Mouse (Mus musculus) T-cell, adult 66 days (primary cell): ENCODE data around the gene Hoxb5. TPM values are rescaled to one million over a fixed set of nuclear protein-coding genes. Genes with fewer than 3 reads are reported as not detected.

Experiments used
- total RNA-seq, 2 experiments: library from RNA; stranded (reverse); gene quantifications; 3 replicates in 1 of 2; 4 replicates in 1 of 2; pipeline ENCODE4 v1.2.4; 2023

Gene Hoxb5
- total RNA-seq = not detected

GRCm38 (mm10) chr11:96303151-96304099 is at the start of gene Hoxb5:
TSS of gene Hoxb5 (plus strand) at chr11:96303336.

DNA sequence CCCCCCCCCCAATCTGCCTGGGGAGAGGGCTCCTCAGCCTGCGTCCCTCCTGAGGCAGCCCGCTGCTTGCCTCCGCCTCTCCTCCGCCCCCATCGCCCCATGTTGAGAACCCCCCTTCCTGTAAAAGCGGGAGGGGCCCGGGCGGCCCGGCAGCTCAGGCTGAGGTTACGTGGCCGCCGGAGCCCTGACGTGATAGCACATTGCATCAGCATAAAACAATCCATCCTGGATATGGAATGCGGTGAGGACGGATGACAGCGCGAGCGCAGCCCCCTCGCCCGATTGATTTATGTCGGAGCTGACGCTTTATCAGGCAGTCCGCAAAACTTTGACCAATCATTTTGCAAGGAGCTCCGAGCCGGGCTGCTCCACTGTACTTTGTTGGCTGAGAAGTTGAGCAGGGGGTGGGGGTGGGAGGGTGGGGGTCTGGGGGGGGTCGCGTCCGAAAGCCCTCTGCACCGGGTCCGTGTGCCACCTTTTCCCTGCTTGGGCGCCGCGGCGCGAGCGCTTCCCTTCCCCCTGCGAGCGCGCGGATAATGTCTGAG is 32.1 kb upstream of the Hoxb5 start, which contains the start of gene Hoxb9:
Gene Hoxb9 (plus strand): TSS at position 462 of the 545 bp plus-strand sequence.

GRCm38 (mm10) chr11:96281855-96282570 is 21.1 kb upstream of the Hoxb5 start, which contains the start of gene Hoxb8:
TSS of gene Hoxb8 (plus strand) at chr11:96281905.

DNA sequence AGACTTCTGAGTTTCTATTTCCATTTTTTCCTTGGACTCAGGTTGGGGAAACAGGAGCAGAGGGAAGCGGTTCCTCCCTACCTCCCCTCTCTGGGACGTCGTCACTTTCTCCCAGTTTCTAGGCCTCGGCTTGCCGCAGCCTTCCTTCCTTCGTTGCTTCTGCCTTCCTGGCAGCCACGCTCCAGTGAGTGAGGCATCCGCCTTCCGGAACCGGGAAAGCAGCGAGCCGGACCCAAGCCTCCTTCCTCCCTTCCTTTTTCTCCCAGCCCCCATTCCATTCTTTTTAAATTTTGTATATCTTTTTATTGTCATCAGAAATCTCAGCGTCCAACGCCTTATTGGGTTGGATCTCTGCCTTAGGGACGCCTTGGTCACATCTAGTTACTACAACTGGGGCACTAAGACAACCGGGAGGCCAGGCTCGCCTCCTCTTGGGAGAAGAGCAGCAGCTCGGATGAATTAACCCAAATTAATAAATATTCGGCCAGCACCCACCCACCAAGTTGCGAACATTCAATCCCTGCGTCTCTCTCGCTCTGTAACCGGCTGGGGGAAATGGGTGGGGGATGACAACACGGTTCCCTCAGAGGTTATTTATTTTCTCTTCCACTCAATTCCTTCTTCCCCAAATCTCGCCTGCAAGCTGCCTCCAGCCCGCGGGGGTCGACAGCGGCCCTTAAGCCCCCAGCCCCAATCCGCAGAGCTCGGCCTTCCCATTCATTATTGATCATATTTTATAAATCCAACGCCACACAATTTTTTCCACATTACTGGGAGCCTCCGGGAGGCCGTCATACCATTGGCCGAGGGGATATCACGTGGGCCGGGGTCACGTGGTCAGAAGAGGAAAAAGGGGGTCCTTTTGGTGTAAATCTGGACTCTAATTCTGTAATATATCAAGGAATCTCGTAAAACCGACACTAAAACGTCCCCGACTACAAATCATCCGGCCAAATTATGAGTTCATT is 17.1 kb upstream of the Hoxb5 start, which contains the start of gene Hoxb7:
Gene Hoxb7 (plus strand): TSS at position 853 of the 968 bp plus-strand sequence.

DNA sequence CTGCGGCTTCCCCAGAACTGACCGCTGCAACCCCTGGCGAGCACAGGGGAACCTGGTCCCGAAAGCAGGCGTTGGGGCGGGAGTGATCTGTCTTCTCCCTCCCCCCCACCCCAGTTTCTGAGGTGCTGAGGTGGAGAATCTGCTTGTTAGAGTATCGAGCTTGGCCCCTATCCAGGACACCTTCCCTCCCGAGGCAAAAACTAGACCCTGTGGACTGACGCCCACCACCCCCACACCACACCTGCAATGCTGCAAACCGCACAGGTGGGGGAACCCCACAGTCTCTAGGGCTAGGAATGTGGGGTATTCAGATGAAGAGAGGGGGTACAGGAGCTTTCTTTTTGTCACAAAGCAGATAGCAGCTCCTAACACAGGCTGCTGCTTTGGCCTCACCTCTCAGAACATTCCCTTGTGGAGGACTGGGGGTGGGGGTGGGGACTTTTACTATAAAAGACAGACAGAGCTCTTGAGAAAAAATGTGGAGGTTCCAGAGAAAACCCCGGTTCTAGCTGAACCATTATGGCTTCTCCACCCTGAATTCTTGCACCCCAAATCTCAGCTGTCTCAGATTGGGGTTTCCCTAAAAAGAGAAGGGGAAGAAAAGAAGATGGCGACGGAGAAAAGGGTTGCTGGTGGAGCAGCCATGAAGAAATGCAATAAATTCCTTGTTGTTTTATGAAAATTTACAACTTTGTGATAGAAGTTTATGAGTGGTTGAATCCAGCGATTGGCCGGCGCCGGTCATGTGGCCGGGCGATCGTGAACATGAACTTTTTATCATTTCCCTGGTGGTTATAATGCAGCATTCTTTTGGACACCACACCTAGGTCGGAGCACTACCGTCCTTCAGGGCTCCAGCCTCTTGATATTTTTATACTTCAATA is 11.2 kb upstream of the Hoxb5 start, which contains the start of gene Hoxb6:
Gene Hoxb6 (plus strand): TSS at position 796 of the 884 bp plus-strand sequence.

DNA sequence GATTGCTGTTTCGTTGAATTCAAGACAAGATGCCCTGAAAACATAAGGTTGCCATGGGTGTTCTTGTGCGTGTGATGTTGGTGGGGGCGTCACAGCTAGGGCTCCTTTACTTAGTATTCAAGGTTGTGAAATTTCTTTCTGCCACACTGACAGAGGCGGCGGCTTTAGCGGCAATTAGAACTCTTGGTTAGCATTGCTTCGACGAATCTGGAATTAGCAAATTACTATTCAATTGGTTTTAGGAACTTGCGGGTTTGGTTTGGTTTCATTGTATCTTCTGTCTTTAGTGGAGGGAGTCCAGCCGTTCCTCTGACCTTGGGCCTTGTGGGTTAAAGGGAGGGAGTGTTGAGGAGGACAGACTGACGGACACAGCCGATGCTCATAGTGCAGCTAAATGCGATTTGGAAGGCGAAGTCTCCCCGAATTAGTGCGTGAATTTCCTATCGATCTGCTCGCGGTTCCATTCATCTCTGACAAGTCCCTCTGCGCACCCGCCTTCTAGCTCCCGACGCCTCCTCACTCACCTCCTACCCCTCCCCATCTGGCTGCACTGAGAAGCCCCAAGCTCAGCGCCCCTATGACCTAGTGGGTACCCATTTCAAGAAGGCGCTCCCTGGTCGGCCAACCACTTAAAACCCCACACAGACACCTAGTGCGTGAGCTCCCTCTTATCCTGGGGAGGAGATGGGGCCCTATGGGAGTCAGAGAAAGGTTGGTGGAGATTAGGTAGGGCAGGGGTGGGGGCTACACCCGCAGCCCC is 14.7 kb downstream of the Hoxb5 start, which contains the start of gene Hoxb4:
Gene Hoxb4 (plus strand): TSS at position 660 of the 760 bp plus-strand sequence.

GRCm38 (mm10) chr11:96323154-96323553 is 20.0 kb downstream of the Hoxb5 start, which contains the start of gene Hoxb3:
TSS of gene Hoxb3 (plus strand) at chr11:96323326.

DNA sequence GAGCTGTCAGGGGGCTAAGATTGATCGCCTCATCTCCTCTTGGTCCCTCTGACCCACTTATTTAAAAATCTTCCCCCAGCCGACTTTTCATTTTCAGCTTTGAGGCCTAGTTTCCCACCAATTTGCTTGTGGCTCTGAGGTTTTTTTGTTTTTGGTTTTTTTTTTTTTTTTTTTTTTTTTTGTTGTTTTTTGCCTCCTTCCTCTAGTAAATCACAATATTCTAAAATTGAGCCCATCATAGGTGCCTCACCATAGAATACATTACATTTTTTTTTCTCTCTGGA is 47.1 kb downstream of the Hoxb5 start, which contains the start of gene Hoxb2:
Gene Hoxb2 (plus strand): TSS at position 185 of the 284 bp plus-strand sequence.

Other genes with a start within 250 kb of the Hoxb5 start
- gene Ube2z, start 237.9 kb upstream of the Hoxb5 start, total RNA-seq = 10 to 100 TPM; 47.1 to 51.4 TPM
- gene Atp5g1, start 227.7 kb upstream of the Hoxb5 start, total RNA-seq = 100 to 1,000 TPM; 128 to 133 TPM
- gene Calcoco2, start 191.4 kb upstream of the Hoxb5 start, total RNA-seq = not detected
- not detected for gene Ttll6, start 169.6 kb upstream of the Hoxb5 start, total RNA-seq
- not detected for gene Hoxb13, start 109.0 kb upstream of the Hoxb5 start, total RNA-seq
- gene Hoxb9, start 31.9 kb upstream of the Hoxb5 start, total RNA-seq = not detected
- gene Hoxb8, start 21.4 kb upstream of the Hoxb5 start, total RNA-seq = not detected
- not detected for gene Hoxb7, start 16.7 kb upstream of the Hoxb5 start, total RNA-seq
- not detected for gene Hoxb6, start 10.9 kb upstream of the Hoxb5 start, total RNA-seq
- gene Hoxb4, start 14.9 kb downstream of the Hoxb5 start, total RNA-seq = under 1 TPM; 0.90 to 0.95 TPM
- not detected for gene Hoxb3, start 20.0 kb downstream of the Hoxb5 start, total RNA-seq
- not detected for gene Hoxb2, start 47.2 kb downstream of the Hoxb5 start, total RNA-seq
- gene Hoxb1, start 62.4 kb downstream of the Hoxb5 start, total RNA-seq = not detected
- 100 to 1,000 TPM; 434 to 508 TPM for gene Skap1, start 161.3 kb downstream of the Hoxb5 start, total RNA-seq